In the genomic region with DNA sequence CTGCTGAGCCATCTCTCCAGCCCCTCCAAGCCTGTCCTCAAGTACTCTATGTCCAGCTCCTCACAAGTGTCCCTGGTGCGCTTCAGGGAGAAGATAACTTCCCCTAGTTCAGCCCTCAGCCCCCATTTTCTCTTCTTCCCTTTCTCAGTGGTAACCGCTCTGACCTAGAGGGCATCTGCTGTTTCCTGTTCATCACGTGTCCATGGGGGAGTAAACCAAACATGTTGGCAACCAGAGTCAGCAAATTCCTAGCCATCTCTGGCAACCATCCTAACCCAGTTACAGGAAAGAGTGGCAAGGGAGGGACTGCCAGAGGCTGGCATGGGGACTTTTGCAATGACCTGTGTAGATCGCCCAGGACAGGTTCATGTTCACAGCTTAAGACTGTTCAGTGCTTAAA, we compare ENCODE assay signal across 13 mouse cellular contexts. TPM values are rescaled to one million over a fixed set of nuclear protein-coding genes. Genes with fewer than 3 reads are reported as not detected.
A peak's percentile ranks its signal among the peaks of the same experiment; 100 is the strongest.
DNase-seq lines count a peak whose midpoint lies in the region; ATAC-seq lines count a peak whose summit lies in the region.
"Had no signal": no experiment of that assay in that cellular context is flagged by ENCODE, and none has a peak within 500 bp of the region (broad histone marks: within the 10 kb centered on the region; RNA-seq: fewer than 3 reads in every experiment).

No protein-coding gene starts in this region.

- H3K27ac ChIP-seq in heart, embryonic 12.5 days (ENCODE audit: poor library complexity, severe bottlenecking), result no peak overlapping the region
- no peak overlapping the region for H3K27ac ChIP-seq in hindbrain, embryonic 13.5 days
- H3K27ac ChIP-seq: embryonic facial prominence, embryonic 13.5 days had no signal

- peaks cover 6% of the 10 kb centered on the region; the same call in 1 of the 2 replicates for H3K9me3 ChIP-seq in heart, embryonic 12.5 days (replicated peaks)
- H3K9me3 ChIP-seq in hindbrain, embryonic 13.5 days, result no peaks in the 10 kb centered on the region
- H3K9me3 ChIP-seq: embryonic facial prominence, embryonic 13.5 days; G1E had no signal

- no peak for ATAC-seq in heart, embryonic 12.5 days (ENCODE audit: insufficient number of reproducible peaks, low FRiP score)
- no peak for ATAC-seq in hindbrain, embryonic 13.5 days (ENCODE audit: low FRiP score)
- no peak for ATAC-seq in inflammation-experienced regulatory T-cells, adult 6 months
- ATAC-seq: intestine, embryonic 16.5 days had no signal

- peak; percentile 48 for DNase-seq in heart, adult 8-10 months (ENCODE audit: low spot score)
- DNase-seq in 3T3-L1 (ENCODE audit: low read depth, low spot score), result peak; percentile 42
- peak; percentile 18 for DNase-seq in adrenal gland, postnatal 10 days
- DNase-seq in lung, postnatal 36 days, result peak; percentile 32
- DNase-seq in layer of hippocampus, postnatal 36 days, result no peak
- DNase-seq: gastrocnemius, postnatal 14 days; midbrain, embryonic 14.5 days had no signal

- H3K4me1 ChIP-seq in heart, embryonic 12.5 days (replicated peaks), result no peaks in the 10 kb centered on the region
- H3K4me1 ChIP-seq in hindbrain, embryonic 13.5 days (replicated peaks), result no peaks in the 10 kb centered on the region
- H3K4me1 ChIP-seq: embryonic facial prominence, embryonic 13.5 days had no signal

- no peak overlapping the region for H3K9ac ChIP-seq in heart, embryonic 12.5 days
- H3K9ac ChIP-seq in hindbrain, embryonic 13.5 days, result no peak overlapping the region
- H3K9ac ChIP-seq: embryonic facial prominence, embryonic 13.5 days had no signal

- no peak overlapping the region for H3K4me2 ChIP-seq in heart, embryonic 12.5 days
- H3K4me2 ChIP-seq in hindbrain, embryonic 13.5 days, result no peak overlapping the region
- H3K4me2 ChIP-seq: embryonic facial prominence, embryonic 13.5 days had no signal

- 65% methylated on average over 4 of the region's 4 CpGs for WGBS in heart, embryonic 12.5 days
- WGBS in hindbrain, embryonic 13.5 days, result 79% methylated on average over 4 of the region's 4 CpGs

- H3K36me3 ChIP-seq in heart, embryonic 12.5 days, result no peaks in the 10 kb centered on the region
- H3K36me3 ChIP-seq in hindbrain, embryonic 13.5 days, result peaks cover 4% of the 10 kb centered on the region; the same call in 1 of the 2 replicates
- H3K36me3 ChIP-seq: embryonic facial prominence, embryonic 13.5 days; G1E had no signal

- no peaks in the 10 kb centered on the region for H3K27me3 ChIP-seq in heart, embryonic 12.5 days (replicated peaks)
- no peaks in the 10 kb centered on the region for H3K27me3 ChIP-seq in hindbrain, embryonic 13.5 days

- no peak overlapping the region for H3K4me3 ChIP-seq in heart, embryonic 12.5 days
- H3K4me3 ChIP-seq in hindbrain, embryonic 13.5 days, result no peak overlapping the region
- H3K4me3 ChIP-seq: embryonic facial prominence, embryonic 13.5 days had no signal

RNA-seq across cellular contexts. Expression of a gene that starts 36.0 kb away (rescaled TPM):
- 1 to 10 TPM in 3 of 4 experiments, under 1 TPM in 1; 0.88 to 2.9 (median 1.9) TPM for total RNA-seq in heart, adult 8-10 months (2022)
- polyA plus RNA-seq in heart, embryonic 12.5 days (2016; fragmentation: Nextera tagmentation; extraction: Ambion mirVana), result 0.77 and 1.0 TPM in 2 replicates
- total RNA-seq in adrenal gland, postnatal 10 days (2021), result 1 to 10 TPM; 4.5 to 5.2 TPM
- 5.5 TPM in 2 replicates for polyA plus RNA-seq in hindbrain, embryonic 13.5 days (2015; fragmentation: Nextera tagmentation; extraction: Ambion mirVana)
- total RNA-seq in layer of hippocampus, postnatal 36 days (2021), result 10 to 100 TPM; 20.2 to 24.3 TPM
- under 1 TPM in 2 of 3 experiments, not detected in 1; 0.21 to 0.25 TPM for polyA plus RNA-seq in inflammation-experienced regulatory T-cells, adult 6 months (2017; shearing (Covaris generic))
- polyA plus RNA-seq: G1E had no signal

RNA-seq across cellular contexts. Expression of a gene that starts 58.3 kb away (rescaled TPM):
- total RNA-seq in heart, adult 8-10 months (2022), result under 1 TPM; 0.57 to 0.72 (median 0.60) TPM
- polyA plus RNA-seq in heart, embryonic 12.5 days (2016; fragmentation: Nextera tagmentation; extraction: Ambion mirVana), result 0.59 and 0.62 TPM in 2 replicates
- under 1 TPM; 0.63 to 1.00 TPM for total RNA-seq in adrenal gland, postnatal 10 days (2021)
- 0.92 and 0.93 TPM in 2 replicates for polyA plus RNA-seq in hindbrain, embryonic 13.5 days (2015; fragmentation: Nextera tagmentation; extraction: Ambion mirVana)
- total RNA-seq in layer of hippocampus, postnatal 36 days (2021), result 1 to 10 TPM; 2.9 to 4.0 TPM
- 1 to 10 TPM in 1 of 3 experiments, under 1 TPM in 2; 0.82 to 1.0 (median 0.83) TPM for polyA plus RNA-seq in inflammation-experienced regulatory T-cells, adult 6 months (2017; shearing (Covaris generic))

Comparison
In these comparisons a context has a peak if more than half of its experiments do, and no peak if none do; other contexts are left out.
1. DNase-seq: peak in heart, adult 8-10 months (single experiment), 3T3-L1 (single experiment), adrenal gland, postnatal 10 days (single experiment) and lung, postnatal 36 days (single experiment); none in layer of hippocampus, postnatal 36 days (0 of 2).